Mouse (Mus musculus) induced T-regulatory cell, adult 2 months (primary cell): ENCODE data around the gene Tmem240.
"Not testable (repeated sequence)": the region's sequence is repeated elsewhere in the genome, so short reads cannot be mapped to it uniquely, and the experiment has no call there.

Source experiments
- DNase-seq: peaks from one replicate; pipeline ENCODE4 v3.0.0-alpha.2; 2012; ENCODE audit warnings: low read depth

Tmem240 gene

GRCm38 (mm10) chr4:155770626-155771025 is 36.0 kb downstream of the Tmem240 start:
- DNase-seq = no peak

- no peak for DNase-seq
Measured at GRCm38 (mm10) chr4:155771706-155772105, 37.1 kb downstream of the Tmem240 start.

GRCm38 (mm10) chr4:155772786-155773185 is 38.2 kb downstream of the Tmem240 start:
- DNase-seq = no peak

- peak; percentile 30 for DNase-seq
Measured at GRCm38 (mm10) chr4:155773335-155774078, 38.9 kb downstream of the Tmem240 start.

- DNase-seq = peak; percentile 86
Measured at GRCm38 (mm10) chr4:155774280-155774754, 39.7 kb downstream of the Tmem240 start, which contains the start of gene Vwa1. TSS of gene Vwa1 (minus strand) at chr4:155774698.

- DNase-seq = peak; percentile 24
Measured at GRCm38 (mm10) chr4:155774971-155775740, 40.6 kb downstream of the Tmem240 start.

- DNase-seq = no peak
Measured at GRCm38 (mm10) chr4:155775855-155776254, 41.3 kb downstream of the Tmem240 start.

- DNase-seq = no peak
Measured at GRCm38 (mm10) chr4:155776704-155777335, 42.2 kb downstream of the Tmem240 start.

- DNase-seq = no peak
Measured at GRCm38 (mm10) chr4:155777816-155778215, 43.2 kb downstream of the Tmem240 start.

GRCm38 (mm10) chr4:155779498-155779897 is 44.9 kb downstream of the Tmem240 start:
- no peak for DNase-seq

GRCm38 (mm10) chr4:155780895-155781294 is 46.3 kb downstream of the Tmem240 start:
- no peak for DNase-seq

GRCm38 (mm10) chr4:155783486-155784080 is 49.0 kb downstream of the Tmem240 start:
- no peak for DNase-seq

GRCm38 (mm10) chr4:155784081-155784701 is 49.6 kb downstream of the Tmem240 start:
- DNase-seq = peak; percentile 73

- DNase-seq = no peak
Measured at GRCm38 (mm10) chr4:155785246-155785645, 50.6 kb downstream of the Tmem240 start.

GRCm38 (mm10) chr4:155785819-155786218 is 51.2 kb downstream of the Tmem240 start, which contains the start of gene Tmem88b:
TSS of gene Tmem88b (minus strand) at chr4:155785874.
- DNase-seq = peak; percentile 26

GRCm38 (mm10) chr4:155788300-155788699 is 53.7 kb downstream of the Tmem240 start:
- no peak for DNase-seq

- not testable (repeated sequence) for DNase-seq
Measured at GRCm38 (mm10) chr4:155788833-155789232, 54.2 kb downstream of the Tmem240 start.

- DNase-seq = no peak
Measured at GRCm38 (mm10) chr4:155790021-155790489, 55.5 kb downstream of the Tmem240 start, which contains the start of gene Ankrd65. TSS of gene Ankrd65 (plus strand) at chr4:155790439.
